Mouse (Mus musculus) intestine, embryonic 16.5 days (tissue): ENCODE results near the gene Focad. TPM values are rescaled to one million over a fixed set of nuclear protein-coding genes. Genes with fewer than 3 reads are reported as not detected.
"Not testable (repeated sequence)": the region's sequence is repeated elsewhere in the genome, so short reads cannot be mapped to it uniquely, and the experiment has no call there.

Experiments
- ATAC-seq: fragments of 200-750 bp; cut with Nextera tagmentation; 2 replicates; pipeline ENCODE4 v1.8.0; 2017; ENCODE audit warnings: moderate TSS enrichment, moderate library complexity
- H3K27ac ChIP-seq: fragments of 300-500 bp; sonication (generic); 2 replicates; pipeline ENCODE4 v1.5.1; 2014; ENCODE audit warnings: mild to moderate bottlenecking, low read length
- H3K27me3 ChIP-seq: fragments of 300-500 bp; sonication (generic); replicated peaks from 2 replicates; pipeline ENCODE4 v1.6.1; 2014; ENCODE audit warnings: low read length, control low read depth, mixed read lengths; ENCODE audit not compliant: control insufficient read depth, insufficient read depth
- H3K36me3 ChIP-seq: fragments of 300-500 bp; sonication (generic); 2 replicates; pipeline ENCODE4 v1.6.1; 2014; ENCODE audit warnings: low read length, control low read depth; ENCODE audit not compliant: control insufficient read depth, insufficient read depth
- H3K4me1 ChIP-seq: fragments of 300-500 bp; sonication (generic); 2 replicates; pipeline ENCODE4 v1.6.1; 2014; ENCODE audit warnings: low read length, control low read depth, mixed read lengths; ENCODE audit not compliant: control insufficient read depth, insufficient read depth
- H3K4me2 ChIP-seq: fragments of 300-500 bp; sonication (generic); 2 replicates; pipeline ENCODE4 v1.6.1; 2014; ENCODE audit warnings: low read depth, low read length, control low read depth
- H3K4me3 ChIP-seq: fragments of 300-500 bp; sonication (generic); 2 replicates; pipeline ENCODE4 v1.5.1; 2014; ENCODE audit warnings: mild to moderate bottlenecking, low read length
- H3K9ac ChIP-seq: fragments of 300-500 bp; sonication (generic); 2 replicates; pipeline ENCODE4 v1.6.1; 2014; ENCODE audit warnings: low read depth, low read length
- H3K9me3 ChIP-seq: fragments of 300-500 bp; sonication (generic); 2 replicates; pipeline ENCODE4 v1.6.1; 2016; ENCODE audit warnings: low read length, control low read depth; ENCODE audit not compliant: control insufficient read depth
- WGBS: fragments of 180-500 bp; shearing (Covaris S2); extraction: QIAGEN DNeasy Blood & Tissue Kit; methylation state at CpG from one replicate; pipeline ENCODE4 v1.1.7; 2014; 5-methylcytosine and 5-hydroxymethylcytosine counted together
- polyA plus RNA-seq: library from polyadenylated mRNA; unstranded; fragments of >200 nt; fragmentation: Nextera tagmentation; extraction: Ambion mirVana; gene quantifications from 2 replicates; pipeline ENCODE4 v1.2.1, GENCODE M21; 2015

Gene Focad
- polyA plus RNA-seq, 1 experiment from 2014 or later: 11.2 TPM

DNA sequence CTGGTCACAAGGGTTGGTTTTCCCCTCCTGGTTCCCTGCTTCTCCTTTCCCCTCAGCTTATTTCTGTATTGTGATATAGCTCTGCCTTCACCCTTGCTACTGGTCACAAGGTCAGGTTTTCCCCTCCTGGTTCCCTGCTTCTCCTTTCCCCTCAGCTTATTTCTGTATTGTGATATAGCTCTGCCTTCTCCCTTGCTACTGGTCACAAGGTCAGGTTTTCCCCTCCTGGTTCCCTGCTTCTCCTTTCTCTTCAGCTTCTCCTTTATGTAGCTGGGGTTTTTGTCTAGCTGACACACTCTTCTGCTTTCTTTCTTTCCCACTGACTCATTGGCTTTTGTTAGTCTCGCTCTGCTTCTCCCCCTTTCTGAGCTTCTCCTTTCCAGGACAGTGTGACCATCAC, 296.2 kb downstream of the Focad start:
- H3K36me3 ChIP-seq, H3K9me3 ChIP-seq, H3K4me2 ChIP-seq, H3K4me3 ChIP-seq, H3K9ac ChIP-seq, H3K27ac ChIP-seq, H3K4me1 ChIP-seq, ATAC-seq, H3K27me3 ChIP-seq: not testable (repeated sequence)
- WGBS: 80% methylated on average over 1 of the region's 1 CpGs

DNA sequence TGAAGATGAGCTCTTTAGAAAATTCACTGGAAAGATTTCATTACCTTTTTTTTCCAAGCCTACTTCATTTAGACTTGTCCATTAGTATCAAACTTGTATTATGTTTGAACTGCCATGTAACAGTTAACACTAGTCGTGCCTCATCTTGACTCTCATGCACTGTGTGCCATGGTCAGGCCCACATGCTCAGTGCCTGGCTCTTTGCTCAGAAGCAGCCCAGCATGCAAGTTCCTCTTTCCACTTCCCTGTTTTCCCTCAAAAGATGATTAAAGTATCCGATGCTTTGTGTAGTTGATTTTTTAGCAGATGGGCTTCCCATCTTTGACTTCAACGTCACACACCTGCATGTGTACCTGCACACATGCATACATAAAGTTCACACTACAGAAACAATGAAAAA, 301.3 kb downstream of the Focad start:
- H3K9me3 ChIP-seq: no peaks in the 10 kb centered on the region
- 0 out of 2 replicates have a peak, but pooled peaks cover 2% of the 10 kb centered on the region for H3K4me1 ChIP-seq
- no peaks in the 10 kb centered on the region for H3K36me3 ChIP-seq
- no peak overlapping the region for H3K27ac ChIP-seq
- H3K9ac ChIP-seq: no peak overlapping the region
- H3K4me3 ChIP-seq: no peak overlapping the region
- WGBS: 91% methylated on average over 3 of the region's 3 CpGs
- no peak for ATAC-seq
- no peak overlapping the region for H3K4me2 ChIP-seq
- no peaks in the 10 kb centered on the region for H3K27me3 ChIP-seq

GRCm38 (mm10) chr4:88396995-88397521, 302.6 kb downstream of the Focad start:
- peak; percentile 59 for ATAC-seq
- Histone ChIP-seq H3K36me3 (no peaks in the 10 kb centered on the region), H3K4me3 (no peak overlapping the region), H3K9me3 (no peaks in the 10 kb centered on the region), H3K27ac (peak overlapping the region; percentile 35), H3K4me2 (no peak overlapping the region), H3K4me1 (0 out of 2 replicates have a peak, but pooled peaks cover 2% of the 10 kb centered on the region), H3K27me3 (no peaks in the 10 kb centered on the region), H3K9ac (no peak overlapping the region)
- WGBS: 43% methylated on average over 6 of the region's 6 CpGs

DNA sequence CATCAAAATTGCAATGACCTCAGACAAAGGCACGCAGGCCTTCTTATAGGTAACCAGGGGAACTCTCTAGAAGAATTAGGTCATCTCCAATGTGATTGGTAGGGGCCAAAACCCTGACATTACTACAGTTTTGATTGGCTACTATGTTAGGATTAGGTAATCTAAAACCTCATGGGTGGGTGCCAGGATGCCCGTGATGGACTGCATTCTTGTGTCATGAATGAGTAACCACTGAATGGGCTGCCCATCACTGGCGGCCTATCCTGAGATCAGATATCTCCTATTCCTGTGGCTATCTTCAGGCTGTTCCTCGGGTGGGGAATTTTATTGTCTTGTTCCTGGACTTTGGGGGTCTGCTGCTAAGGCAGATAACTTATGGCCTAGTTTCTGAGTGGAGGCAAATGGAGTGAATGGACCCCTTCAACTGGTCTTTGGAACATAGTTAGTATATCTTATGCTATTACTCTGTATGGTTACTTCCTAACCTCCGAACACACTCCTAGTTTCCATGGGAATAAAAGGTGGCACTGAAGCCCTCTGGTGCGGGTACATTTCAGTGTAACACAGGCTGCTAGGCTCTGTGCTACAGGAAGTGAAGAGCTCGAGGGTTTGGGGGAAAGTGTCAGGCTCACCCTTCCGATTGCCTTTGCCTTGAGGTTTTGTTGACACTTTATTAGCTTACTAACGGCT, 306.0 kb downstream of the Focad start:
- WGBS: 76% methylated on average over 9 of the region's 9 CpGs
- Histone ChIP-seq H3K27ac (no peak overlapping the region), H3K9ac (no peak overlapping the region), H3K27me3 (no peaks in the 10 kb centered on the region), H3K4me3 (no peak overlapping the region), H3K36me3 (no peaks in the 10 kb centered on the region), H3K4me1 (0 out of 2 replicates have a peak, but pooled peaks cover 2% of the 10 kb centered on the region), H3K4me2 (no peak overlapping the region), H3K9me3 (no peaks in the 10 kb centered on the region)
- ATAC-seq: no peak

- no peak for ATAC-seq
- WGBS: 82% methylated on average over 7 of the region's 7 CpGs
- Histone ChIP-seq H3K4me2 (no peak overlapping the region), H3K4me3 (no peak overlapping the region), H3K27ac (no peak overlapping the region), H3K4me1 (0 out of 2 replicates have a peak, but pooled peaks cover 2% of the 10 kb centered on the region), H3K9me3 (no peaks in the 10 kb centered on the region), H3K9ac (no peak overlapping the region), H3K36me3 (no peaks in the 10 kb centered on the region), H3K27me3 (no peaks in the 10 kb centered on the region)
Observed at GRCm38 (mm10) chr4:88400992-88401313, 306.5 kb downstream of the Focad start.

DNA sequence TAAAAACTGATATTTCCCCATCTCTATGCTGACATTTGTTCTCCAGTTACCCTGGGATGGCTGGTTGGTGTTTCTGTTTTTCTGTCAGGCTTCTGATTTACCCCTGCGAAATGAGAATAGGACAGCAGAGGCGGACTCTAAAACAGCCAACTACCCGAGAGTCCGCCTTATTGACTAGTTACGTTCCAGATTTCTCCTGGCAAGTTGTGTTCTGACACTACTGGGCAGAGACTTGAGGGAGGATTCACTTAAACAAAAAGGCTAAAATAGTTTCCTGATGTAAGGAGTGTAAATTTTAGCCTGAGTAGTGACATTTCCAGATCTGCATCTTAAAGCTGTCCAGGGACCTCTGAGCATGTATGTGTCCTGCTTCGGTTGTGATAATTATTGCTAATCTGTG, 308.5 kb downstream of the Focad start:
- Histone ChIP-seq H3K9ac (no peak overlapping the region), H3K36me3 (no peaks in the 10 kb centered on the region), H3K4me2 (no peak overlapping the region), H3K27ac (no peak overlapping the region), H3K4me1 (no peaks in the 10 kb centered on the region), H3K9me3 (no peaks in the 10 kb centered on the region), H3K4me3 (no peak overlapping the region), H3K27me3 (no peaks in the 10 kb centered on the region)
- 90% methylated on average over 6 of the region's 6 CpGs for WGBS
- no peak for ATAC-seq

- no peak for ATAC-seq
- H3K4me2 ChIP-seq: no peak overlapping the region
- H3K27ac ChIP-seq: no peak overlapping the region
- no peaks in the 10 kb centered on the region for H3K9me3 ChIP-seq
- no peaks in the 10 kb centered on the region for H3K36me3 ChIP-seq
- no peaks in the 10 kb centered on the region for H3K27me3 ChIP-seq
- WGBS: 72% methylated on average over 4 of the region's 4 CpGs
- no peaks in the 10 kb centered on the region for H3K4me1 ChIP-seq
- no peak overlapping the region for H3K4me3 ChIP-seq
- H3K9ac ChIP-seq: no peak overlapping the region
Observed at GRCm38 (mm10) chr4:88406887-88407696, 312.7 kb downstream of the Focad start.

DNA sequence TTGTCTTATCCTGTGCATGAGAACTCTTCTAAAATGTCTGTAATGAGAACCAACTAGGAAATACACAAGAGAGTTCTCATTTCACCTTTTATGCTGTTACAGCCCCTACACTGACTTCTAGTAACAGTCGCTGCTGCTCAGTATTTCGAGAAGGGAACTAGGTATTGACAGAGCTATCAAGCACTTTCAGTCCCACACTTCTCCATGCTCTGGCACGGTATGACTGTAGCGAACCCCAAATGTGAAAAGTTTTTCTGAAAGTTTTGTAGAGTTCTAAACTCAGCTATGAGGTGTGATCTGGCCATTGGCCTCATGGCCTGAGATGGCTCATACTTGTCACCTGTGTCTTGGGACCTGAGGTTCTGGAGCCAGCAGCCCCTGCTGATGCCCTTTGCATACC, 314.9 kb downstream of the Focad start:
- Histone ChIP-seq H3K9ac (no peak overlapping the region), H3K4me3 (no peak overlapping the region), H3K36me3 (no peaks in the 10 kb centered on the region), H3K27ac (no peak overlapping the region), H3K4me1 (no peaks in the 10 kb centered on the region), H3K9me3 (no peaks in the 10 kb centered on the region), H3K27me3 (no peaks in the 10 kb centered on the region), H3K4me2 (no peak overlapping the region)
- WGBS: 97% methylated on average over 4 of the region's 4 CpGs
- no peak for ATAC-seq

- Histone ChIP-seq H3K4me3 (no peak overlapping the region), H3K27ac (no peak overlapping the region), H3K4me1 (no peaks in the 10 kb centered on the region), H3K36me3 (no peaks in the 10 kb centered on the region), H3K9ac (no peak overlapping the region), H3K27me3 (no peaks in the 10 kb centered on the region), H3K4me2 (no peak overlapping the region), H3K9me3 (no peaks in the 10 kb centered on the region)
- ATAC-seq: no peak
- 81% methylated on average over 2 of the region's 2 CpGs for WGBS
Observed at GRCm38 (mm10) chr4:88412331-88412730, 317.9 kb downstream of the Focad start.
